Mouse (Mus musculus) stomach, postnatal 0 days (tissue): Measurements from ENCODE around the gene Habp4.

Experiments
- CTCF ChIP-seq: IDR thresholded peaks from 2 replicates; pipeline ENCODE4 v1.5.1; 2016; ENCODE audit warnings: antibody characterized with exemption, low read depth, mild to moderate bottlenecking, moderate library complexity
- EP300 ChIP-seq: optimal IDR thresholded peaks from 2 replicates; pipeline ENCODE3; 2016; ENCODE audit warnings: antibody characterized with exemption

DNA sequence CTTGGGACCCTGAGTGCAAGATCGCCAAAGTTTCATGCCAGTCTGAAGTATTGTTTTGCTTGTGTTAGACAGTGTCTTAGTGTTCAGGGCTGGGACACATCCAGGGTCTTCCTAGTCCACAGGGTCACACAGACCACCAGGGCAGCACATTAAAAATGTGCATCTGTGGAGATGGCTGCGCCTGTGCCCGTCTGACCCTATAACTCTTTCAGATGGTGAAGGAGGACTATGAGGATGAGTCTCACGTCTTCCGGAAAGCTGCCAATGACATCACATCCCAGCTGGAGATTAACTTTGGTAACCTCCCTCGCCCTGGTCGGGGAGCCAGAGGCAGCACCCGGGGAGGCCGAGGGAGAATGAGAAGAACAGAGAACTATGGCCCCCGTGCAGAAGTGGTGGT is 22.7 kb downstream of the Habp4 start:
- TF ChIP-seq CTCF (no peak), EP300 (no peak)
